Mouse (Mus musculus) limb, embryonic 13.5 days (tissue): Measurements from ENCODE around the gene Cfap74. TPM values are rescaled to one million over a fixed set of nuclear protein-coding genes. Genes with fewer than 3 reads are reported as not detected.
A peak's percentile ranks its signal among the peaks of the same experiment; 100 is the strongest.

Source experiments
- ATAC-seq: fragments of 200-750 bp; cut with Nextera tagmentation; 2 replicates; pipeline ENCODE4 v1.8.0; 2017; ENCODE audit warnings: low read depth, moderate number of reproducible peaks, moderate TSS enrichment; ENCODE audit not compliant: low FRiP score
- H3K27ac ChIP-seq: fragments of 300-500 bp; sonication (generic); 2 replicates; pipeline ENCODE4 v1.5.1; 2015; ENCODE audit warnings: inconsistent platforms, mild to moderate bottlenecking, moderate library complexity
- H3K27me3 ChIP-seq: fragments of 300-500 bp; sonication (generic); 2 replicates; pipeline ENCODE4 v1.6.1; 2015; ENCODE audit warnings: mild to moderate bottlenecking, inconsistent platforms
- H3K36me3 ChIP-seq: fragments of 300-500 bp; sonication (generic); 2 replicates; pipeline ENCODE4 v1.6.1; 2015; ENCODE audit warnings: inconsistent platforms, mild to moderate bottlenecking, moderate library complexity
- H3K4me1 ChIP-seq: fragments of 300-500 bp; sonication (generic); 2 replicates; pipeline ENCODE4 v1.6.1; 2015; ENCODE audit warnings: inconsistent platforms
- H3K4me2 ChIP-seq: fragments of 300-500 bp; sonication (generic); replicated peaks from 2 replicates; pipeline ENCODE4 v1.6.1; 2015; ENCODE audit warnings: inconsistent platforms, mild to moderate bottlenecking, moderate library complexity
- H3K4me3 ChIP-seq: fragments of 300-500 bp; sonication (generic); 2 replicates; pipeline ENCODE4 v1.5.1; 2015; ENCODE audit warnings: moderate library complexity, mild to moderate bottlenecking, inconsistent platforms
- H3K9ac ChIP-seq: fragments of 300-500 bp; sonication (generic); 2 replicates; pipeline ENCODE4 v1.6.1; 2015; ENCODE audit warnings: mild to moderate bottlenecking, inconsistent platforms
- H3K9me3 ChIP-seq: fragments of 300-500 bp; sonication (generic); 2 replicates; pipeline ENCODE4 v1.6.1; 2016; ENCODE audit warnings: inconsistent platforms
- WGBS: fragments of 180-500 bp; shearing (Covaris S2); methylation state at CpG from one replicate; pipeline ENCODE4 v1.1.7; 2015; 5-methylcytosine and 5-hydroxymethylcytosine counted together
- polyA plus RNA-seq: library from polyadenylated mRNA; unstranded; fragments of >200 nt; fragmentation: Nextera tagmentation; extraction: Ambion mirVana; gene quantifications from 2 replicates; pipeline ENCODE4 v1.2.1, GENCODE M21; 2015

The Cfap74 gene
- polyA plus RNA-seq, 1 experiment from 2014 or later, result 5.6 TPM

DNA sequence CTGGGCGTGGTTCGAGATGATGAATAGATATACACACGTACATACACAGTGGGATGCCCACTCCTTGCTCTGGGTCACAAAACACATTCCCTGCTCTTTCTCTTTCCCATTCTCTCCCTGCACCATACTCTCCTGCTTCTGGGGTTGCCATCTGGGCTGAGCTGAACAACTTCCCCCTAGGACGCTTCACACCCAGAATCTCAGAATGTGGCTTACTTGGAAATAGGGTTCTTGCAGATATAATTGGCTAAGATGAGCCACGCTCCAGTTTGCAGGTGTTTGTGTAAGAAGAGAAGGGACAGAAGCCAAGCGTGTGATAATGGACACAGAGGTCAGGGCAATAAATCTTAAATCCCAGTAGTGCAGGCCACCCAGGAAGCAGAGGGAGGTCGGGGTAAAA lies 27.0 kb upstream of the Cfap74 start:
- WGBS, result 38% methylated on average over 7 of the region's 7 CpGs
- H3K4me3 ChIP-seq, result no peak overlapping the region
- no peaks in the 10 kb centered on the region for H3K9me3 ChIP-seq
- ATAC-seq, result no peak
- no peak overlapping the region for H3K9ac ChIP-seq
- peaks cover 36% of the 10 kb centered on the region for H3K27me3 ChIP-seq
- H3K4me2 ChIP-seq, result no peak overlapping the region
- no peak overlapping the region for H3K27ac ChIP-seq
- H3K4me1 ChIP-seq, result no peaks in the 10 kb centered on the region
- H3K36me3 ChIP-seq, result no peaks in the 10 kb centered on the region

- Histone ChIP-seq H3K27ac (no peak overlapping the region), H3K9ac (no peak overlapping the region), H3K4me2 (no peak overlapping the region), H3K4me3 (no peak overlapping the region), H3K36me3 (no peaks in the 10 kb centered on the region), H3K4me1 (no peaks in the 10 kb centered on the region), H3K9me3 (no peaks in the 10 kb centered on the region), H3K27me3 (peaks cover 33% of the 10 kb centered on the region)
- WGBS, result 29% methylated on average over 9 of the region's 9 CpGs
- no peak for ATAC-seq
These were observed 26.2 kb upstream of the Cfap74 start for GRCm38 (mm10) chr4:155382752-155383151.

GRCm38 (mm10) chr4:155383326-155383725 lies 25.7 kb upstream of the Cfap74 start:
- Histone ChIP-seq H3K27ac (no peak overlapping the region), H3K27me3 (peaks cover 33% of the 10 kb centered on the region), H3K4me3 (no peak overlapping the region), H3K9me3 (no peaks in the 10 kb centered on the region), H3K4me2 (no peak overlapping the region), H3K4me1 (no peaks in the 10 kb centered on the region), H3K9ac (no peak overlapping the region), H3K36me3 (no peaks in the 10 kb centered on the region)
- 76% methylated on average over 4 of the region's 4 CpGs for WGBS
- ATAC-seq, result no peak

- Histone ChIP-seq H3K9ac (no peak overlapping the region), H3K4me1 (no peaks in the 10 kb centered on the region), H3K9me3 (no peaks in the 10 kb centered on the region), H3K27ac (no peak overlapping the region), H3K36me3 (no peaks in the 10 kb centered on the region), H3K4me3 (no peak overlapping the region), H3K27me3 (peaks cover 30% of the 10 kb centered on the region), H3K4me2 (no peak overlapping the region)
- WGBS, result 85% methylated on average over 8 of the region's 8 CpGs
- ATAC-seq, result no peak
These were observed 21.8 kb upstream of the Cfap74 start for GRCm38 (mm10) chr4:155387166-155387565.

- H3K27ac ChIP-seq, result no peak overlapping the region
- 86% methylated on average over 5 of the region's 5 CpGs for WGBS
- no peaks in the 10 kb centered on the region for H3K9me3 ChIP-seq
- H3K27me3 ChIP-seq, result peaks cover 68% of the 10 kb centered on the region
- H3K4me3 ChIP-seq, result no peak overlapping the region
- peaks cover 11% of the 10 kb centered on the region for H3K4me1 ChIP-seq
- H3K9ac ChIP-seq, result no peak overlapping the region
- no peak for ATAC-seq
- H3K4me2 ChIP-seq, result no peak overlapping the region
- H3K36me3 ChIP-seq, result no peaks in the 10 kb centered on the region
These were observed 13.5 kb upstream of the Cfap74 start for GRCm38 (mm10) chr4:155395471-155395870.

GRCm38 (mm10) chr4:155396751-155397150 lies 12.2 kb upstream of the Cfap74 start:
- no peak overlapping the region for H3K9ac ChIP-seq
- no peak overlapping the region for H3K27ac ChIP-seq
- H3K27me3 ChIP-seq, result peaks cover 76% of the 10 kb centered on the region
- peaks cover 11% of the 10 kb centered on the region for H3K4me1 ChIP-seq
- H3K36me3 ChIP-seq, result no peaks in the 10 kb centered on the region
- 83% methylated on average over 4 of the region's 4 CpGs for WGBS
- ATAC-seq, result no peak
- H3K4me3 ChIP-seq, result no peak overlapping the region
- no peak overlapping the region for H3K4me2 ChIP-seq
- no peaks in the 10 kb centered on the region for H3K9me3 ChIP-seq

GRCm38 (mm10) chr4:155397511-155398221 lies 11.3 kb upstream of the Cfap74 start, which contains the start of gene Gabrd:
TSS of gene Gabrd (minus strand) at chr4:155398112.
- WGBS, result under 1% methylated on average over 47 of the region's 57 CpGs
- Histone ChIP-seq H3K4me1 (peaks cover 11% of the 10 kb centered on the region), H3K27me3 (peaks cover 74% of the 10 kb centered on the region), H3K4me3 (peak within 1 kb of the TSS; percentile 45), H3K36me3 (no peaks in the 10 kb centered on the region), H3K9ac (no peak within 1 kb of the TSS), H3K27ac (no peak within 1 kb of the TSS), H3K4me2 (peak within 1 kb of the TSS; percentile 87), H3K9me3 (no peaks in the 10 kb centered on the region)
- peak; percentile 59 for ATAC-seq

GRCm38 (mm10) chr4:155398222-155398540 lies 10.8 kb upstream of the Cfap74 start:
- Histone ChIP-seq H3K9me3 (no peaks in the 10 kb centered on the region), H3K4me3 (peak overlapping the region; percentile 45), H3K36me3 (no peaks in the 10 kb centered on the region), H3K27me3 (peaks cover 70% of the 10 kb centered on the region), H3K9ac (no peak overlapping the region), H3K4me2 (peak overlapping the region; percentile 87), H3K27ac (no peak overlapping the region), H3K4me1 (peaks cover 11% of the 10 kb centered on the region)
- no peak for ATAC-seq
- WGBS, result 4% methylated on average over 9 of the region's 9 CpGs

DNA sequence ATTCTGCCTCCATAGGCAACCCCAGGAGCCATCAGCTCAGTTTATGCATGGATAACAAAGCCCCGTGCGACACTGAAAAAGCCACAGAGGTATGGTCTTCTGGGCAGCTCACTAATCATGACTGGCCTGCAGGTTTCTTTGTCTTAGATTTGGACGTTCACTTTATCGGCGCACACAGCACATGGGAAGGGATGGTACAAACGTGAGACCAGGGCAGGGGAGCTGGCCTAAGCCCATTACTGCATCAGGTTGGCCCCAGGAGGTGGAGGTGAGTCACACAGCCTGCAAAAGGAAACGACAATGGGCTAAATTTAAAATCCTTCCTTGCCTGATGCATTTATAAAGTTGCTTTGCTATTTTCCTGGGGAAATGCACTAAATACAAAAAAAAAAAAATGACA lies 7.9 kb upstream of the Cfap74 start:
- Histone ChIP-seq H3K27ac (no peak overlapping the region), H3K4me1 (peaks cover 11% of the 10 kb centered on the region), H3K9me3 (no peaks in the 10 kb centered on the region), H3K4me3 (no peak overlapping the region), H3K9ac (no peak overlapping the region), H3K27me3 (peaks cover 54% of the 10 kb centered on the region), H3K36me3 (no peaks in the 10 kb centered on the region), H3K4me2 (no peak overlapping the region)
- WGBS, result 69% methylated on average over 7 of the region's 7 CpGs
- ATAC-seq, result no peak

- H3K4me3 ChIP-seq, result no peak overlapping the region
- peaks cover 8% of the 10 kb centered on the region for H3K4me1 ChIP-seq
- no peak overlapping the region for H3K9ac ChIP-seq
- peaks cover 40% of the 10 kb centered on the region for H3K27me3 ChIP-seq
- WGBS, result 52% methylated on average over 1 of the region's 1 CpGs
- no peak overlapping the region for H3K27ac ChIP-seq
- no peak overlapping the region for H3K4me2 ChIP-seq
- H3K9me3 ChIP-seq, result no peaks in the 10 kb centered on the region
- no peak for ATAC-seq
- no peaks in the 10 kb centered on the region for H3K36me3 ChIP-seq
These were observed 6.5 kb upstream of the Cfap74 start for GRCm38 (mm10) chr4:155402489-155402888.

- H3K9ac ChIP-seq, result peak overlapping the region; percentile 40
- peak; percentile 48 for ATAC-seq
- peaks cover 5% of the 10 kb centered on the region for H3K4me1 ChIP-seq
- WGBS, result 4% methylated on average over 8 of the region's 8 CpGs
- peak overlapping the region; percentile 54 for H3K4me3 ChIP-seq
- H3K9me3 ChIP-seq, result no peaks in the 10 kb centered on the region
- H3K27me3 ChIP-seq, result no peaks in the 10 kb centered on the region
- H3K27ac ChIP-seq, result no peak overlapping the region
- no peaks in the 10 kb centered on the region for H3K36me3 ChIP-seq
- H3K4me2 ChIP-seq, result peak overlapping the region; percentile 74
These were observed 314 bp upstream of the Cfap74 start for GRCm38 (mm10) chr4:155408695-155409057.

DNA sequence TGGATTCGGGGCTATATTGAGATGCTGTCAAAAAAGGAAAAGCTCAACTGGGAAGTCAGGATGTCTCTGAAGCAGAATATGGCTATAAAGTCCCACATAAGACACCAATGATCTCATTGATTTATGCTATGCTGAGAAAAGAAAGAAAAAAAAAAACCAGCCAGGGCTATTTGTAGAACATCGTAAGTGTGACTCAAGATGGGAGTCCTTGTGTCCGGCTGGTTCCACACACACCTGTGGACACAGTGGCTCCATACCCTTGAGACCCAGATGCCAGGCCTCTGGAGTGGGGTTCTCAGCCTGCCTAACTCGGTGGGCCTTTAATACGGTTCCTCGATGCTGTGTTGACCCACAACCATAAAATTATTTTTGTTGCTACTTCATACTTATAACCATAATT lies 3.1 kb downstream of the Cfap74 start:
- Histone ChIP-seq H3K4me2 (no peak overlapping the region), H3K9ac (no peak overlapping the region), H3K36me3 (no peaks in the 10 kb centered on the region), H3K27me3 (no peaks in the 10 kb centered on the region), H3K27ac (no peak overlapping the region), H3K4me1 (peaks cover 5% of the 10 kb centered on the region), H3K4me3 (no peak overlapping the region), H3K9me3 (no peaks in the 10 kb centered on the region)
- WGBS, result 90% methylated on average over 6 of the region's 6 CpGs
- no peak for ATAC-seq

DNA sequence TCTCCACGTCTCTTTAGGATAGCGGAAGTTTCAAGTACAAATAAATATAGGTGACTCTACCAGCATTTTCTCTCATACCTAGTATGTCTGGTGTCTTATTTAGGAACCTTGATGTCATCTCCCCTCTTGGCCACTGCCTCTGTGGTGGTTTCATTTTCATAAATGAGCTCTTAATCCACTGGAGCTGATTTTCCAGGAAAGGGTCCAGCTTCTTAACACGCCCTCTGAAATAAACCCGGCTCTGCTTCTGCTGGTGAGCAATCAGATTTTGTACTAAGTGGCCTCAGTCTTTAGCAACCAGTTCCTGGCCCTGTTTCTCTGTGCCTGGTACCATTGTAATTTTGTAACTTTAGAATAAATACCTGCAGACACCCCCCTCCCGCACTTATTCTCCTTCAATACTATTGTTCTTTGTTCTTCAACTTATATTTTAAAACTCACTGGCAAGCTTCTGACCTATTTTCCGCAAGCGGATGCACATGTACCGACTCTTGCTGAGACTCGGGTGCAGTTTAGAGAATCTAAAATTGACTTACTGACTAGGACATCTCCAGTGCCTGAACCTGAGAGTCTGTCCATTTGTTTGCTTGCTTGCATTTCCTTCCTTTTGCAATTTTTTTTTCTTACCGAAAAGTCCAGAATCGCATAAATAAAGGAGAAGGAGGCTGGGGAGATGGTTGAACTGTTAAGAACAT lies 4.8 kb downstream of the Cfap74 start:
- Histone ChIP-seq H3K4me2 (no peak overlapping the region), H3K36me3 (no peaks in the 10 kb centered on the region), H3K4me1 (peaks cover under 1% of the 10 kb centered on the region), H3K9me3 (no peaks in the 10 kb centered on the region), H3K27me3 (no peaks in the 10 kb centered on the region), H3K27ac (no peak overlapping the region), H3K4me3 (no peak overlapping the region), H3K9ac (no peak overlapping the region)
- 90% methylated on average over 11 of the region's 11 CpGs for WGBS
- no peak for ATAC-seq
